Mouse (Mus musculus) heart, postnatal 0 days (tissue): ENCODE measurements around the gene Gal3st2b.
"Not testable (repeated sequence)": the region's sequence is repeated elsewhere in the genome, so short reads cannot be mapped to it uniquely, and the experiment has no call there.

Experiments used
- CTCF ChIP-seq: IDR thresholded peaks from 2 replicates; pipeline ENCODE4 v1.5.1; 2016; ENCODE audit warnings: antibody characterized with exemption, control low read depth, low read depth
- EP300 ChIP-seq: IDR thresholded peaks from 2 replicates; pipeline ENCODE4 v1.6.1; 2016; ENCODE audit warnings: antibody characterized with exemption, low read depth

GRCm38 (mm10) chr1:93975764-93976163 lies 57.7 kb downstream of the Gal3st2b start:
- TF ChIP-seq CTCF, EP300: not testable (repeated sequence)
